Mouse (Mus musculus) olfactory bulb, adult 2 months (tissue): Measurements from ENCODE around the gene Sh3pxd2a. TPM values are rescaled to one million over a fixed set of nuclear protein-coding genes. Genes with fewer than 3 reads are reported as not detected.

Experiments used
- H3K27ac ChIP-seq: fragments of 200-500 bp; 2 replicates; pipeline ENCODE4 v1.5.1; 2012; ENCODE audit warnings: low read depth, low read length; ENCODE audit not compliant: insufficient read depth
- H3K4me1 ChIP-seq: fragments of 200-500 bp; 2 replicates; pipeline ENCODE4 v1.6.1; 2012; ENCODE audit warnings: low read length; ENCODE audit not compliant: control insufficient read depth, insufficient read depth
- H3K4me3 ChIP-seq: fragments of 200-500 bp; 2 replicates; pipeline ENCODE4 v1.5.1; 2012; ENCODE audit warnings: mild to moderate bottlenecking, low read depth, low read length, moderate library complexity; ENCODE audit not compliant: insufficient read depth
- CTCF ChIP-seq: fragments of 200-500 bp; IDR thresholded peaks from 2 replicates; pipeline ENCODE4 v1.5.1; 2012; ENCODE audit warnings: low read depth, mild to moderate bottlenecking, low read length, moderate library complexity; ENCODE audit not compliant: insufficient read depth
- POLR2A ChIP-seq: fragments of 200-500 bp; IDR thresholded peaks from 2 replicates; pipeline ENCODE4 v1.6.1; 2012; ENCODE audit warnings: mild to moderate bottlenecking, low read depth, low read length, moderate library complexity; ENCODE audit not compliant: insufficient read depth
- WGBS: fragments of 180-500 bp; shearing (Covaris S2); methylation state at CpG from one replicate; pipeline ENCODE4 v1.1.7; 2018; 5-methylcytosine and 5-hydroxymethylcytosine counted together
- polyA plus RNA-seq: library from polyadenylated mRNA; stranded (reverse); fragments of >200 nt; gene quantifications from 2 replicates; pipeline ENCODE4 v1.2.4, GENCODE M21; 2012; ENCODE audit warnings: low replicate concordance; ENCODE audit not compliant: missing spikeins, insufficient read depth, insufficient read length

The Sh3pxd2a gene
- polyA plus RNA-seq, 1 experiment, result not detected

DNA sequence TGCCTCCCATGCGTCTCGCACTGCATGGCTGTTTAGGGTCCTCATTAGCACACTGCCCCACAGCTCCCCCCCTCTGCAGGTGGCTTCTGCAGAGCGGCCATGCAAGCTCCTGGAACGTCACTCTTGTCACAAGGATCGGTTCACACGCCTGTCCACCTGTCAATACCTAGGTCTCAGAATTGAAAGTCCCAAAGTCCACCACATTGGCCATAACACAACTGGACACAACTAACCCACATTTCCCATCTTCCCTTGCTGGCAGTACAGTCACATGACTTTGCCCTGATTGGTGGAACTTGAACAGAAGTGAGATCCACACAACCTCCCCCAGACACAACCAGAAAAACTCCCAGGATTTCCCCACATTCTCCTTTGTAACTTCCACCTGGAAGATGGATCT is 53.9 kb downstream of the Sh3pxd2a start:
- WGBS, result 96% methylated on average over 6 of the region's 6 CpGs
- no peak overlapping the region for H3K27ac ChIP-seq
- TF ChIP-seq CTCF (no peak), POLR2A (no peak)

DNA sequence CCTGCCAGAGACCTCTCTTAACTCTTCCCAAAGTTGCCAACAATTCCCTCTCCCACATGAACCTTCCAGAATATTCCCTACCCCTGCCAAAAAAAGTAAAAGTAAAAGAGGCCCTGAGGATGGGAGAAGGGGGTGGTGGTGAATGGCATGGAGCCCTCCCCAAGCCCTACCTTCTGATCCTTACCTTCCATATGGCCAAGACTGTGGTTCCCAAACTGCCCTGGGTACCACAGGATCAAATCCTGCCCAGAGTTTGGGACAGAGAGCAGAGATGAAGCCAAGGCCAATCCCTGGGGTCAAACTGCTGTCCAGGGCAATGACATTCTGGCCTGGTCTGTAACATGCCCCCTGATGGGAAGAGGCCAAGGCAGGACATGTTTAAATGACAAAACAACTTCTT is 55.1 kb downstream of the Sh3pxd2a start:
- no peak overlapping the region for H3K27ac ChIP-seq
- no peak overlapping the region for H3K4me3 ChIP-seq
- H3K4me1 ChIP-seq, result peaks cover 8% of the 10 kb centered on the region; the same call in 1 of the 2 replicates
- TF ChIP-seq POLR2A (no peak), CTCF (no peak)

More for the DNA sequence above, 53.9 kb downstream of the Sh3pxd2a start:
- Histone ChIP-seq H3K4me3 (no peak overlapping the region), H3K4me1 (peaks cover 10% of the 10 kb centered on the region; the same call in 1 of the 2 replicates)

DNA sequence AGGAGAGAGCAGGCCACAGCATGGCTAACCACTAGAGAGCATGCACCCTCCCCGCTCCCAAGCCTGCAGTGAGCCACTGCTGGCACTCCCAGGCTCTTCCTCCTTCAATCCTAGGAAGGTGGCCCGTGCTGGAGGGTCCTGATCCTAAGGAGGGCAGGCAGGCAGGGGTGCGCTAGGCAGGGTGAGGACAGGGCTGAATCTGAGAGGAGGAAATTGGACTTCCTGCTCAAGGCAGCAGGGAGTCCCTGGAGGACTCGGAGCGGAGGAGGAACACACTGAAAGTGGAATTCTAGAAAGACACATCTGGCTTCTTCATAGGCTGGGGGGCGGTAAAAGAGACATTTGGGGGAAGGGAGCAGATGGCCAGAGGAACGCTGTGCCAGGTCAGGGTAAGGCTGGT is 55.5 kb downstream of the Sh3pxd2a start:
- TF ChIP-seq CTCF, result no peak
- TF ChIP-seq POLR2A, result no peak
- no peak overlapping the region for H3K27ac ChIP-seq
- WGBS, result 76% methylated on average over 7 of the region's 7 CpGs
- H3K4me1 ChIP-seq, result peaks cover 6% of the 10 kb centered on the region; the same call in 1 of the 2 replicates
- no peak overlapping the region for H3K4me3 ChIP-seq

DNA sequence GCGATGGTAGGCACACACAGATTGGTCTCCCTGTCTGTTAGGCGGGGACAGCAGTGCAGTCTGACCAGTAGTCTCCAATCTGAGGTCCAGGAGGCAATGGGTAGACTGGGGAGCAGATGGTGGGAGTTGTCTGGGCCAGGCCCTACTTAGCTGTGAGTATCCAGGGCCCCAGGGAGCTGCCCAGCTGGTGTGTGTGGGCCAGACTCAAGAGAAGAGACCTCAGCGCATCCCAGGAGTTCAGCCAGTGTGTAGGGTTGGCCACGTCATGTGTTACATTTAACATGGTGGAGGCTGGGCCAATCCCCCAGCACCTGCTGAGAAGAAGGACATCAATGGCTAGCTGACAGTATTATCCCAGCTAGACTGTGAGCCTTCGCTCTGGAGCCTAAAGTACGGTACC is 56.9 kb downstream of the Sh3pxd2a start:
- WGBS, result 96% methylated on average over 6 of the region's 6 CpGs
- H3K27ac ChIP-seq, result no peak overlapping the region
- peaks cover 6% of the 10 kb centered on the region; the same call in 1 of the 2 replicates for H3K4me1 ChIP-seq
- TF ChIP-seq POLR2A (no peak), CTCF (no peak)
- H3K4me3 ChIP-seq, result no peak overlapping the region

DNA sequence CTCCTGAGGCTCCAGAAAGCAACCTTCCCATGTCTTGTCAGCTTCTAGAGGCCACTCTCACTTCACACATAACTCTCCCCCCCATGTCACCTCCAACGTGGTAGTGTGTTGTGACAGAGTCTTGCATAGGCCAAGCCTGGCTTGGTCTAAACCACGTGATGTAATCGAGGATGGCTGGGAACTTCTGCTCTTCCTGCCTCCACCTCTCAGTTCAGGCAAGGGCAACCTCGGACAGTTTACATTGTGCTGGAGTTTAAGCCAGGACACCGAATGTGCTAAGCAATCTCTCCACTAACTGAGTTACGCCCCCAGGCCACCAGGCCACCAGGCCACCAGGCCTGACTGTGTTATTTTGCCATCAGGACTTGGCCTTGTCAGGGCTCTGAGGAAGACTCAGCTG is 57.7 kb downstream of the Sh3pxd2a start:
- Histone ChIP-seq H3K27ac (no peak overlapping the region), H3K4me1 (peaks cover 6% of the 10 kb centered on the region; the same call in 1 of the 2 replicates), H3K4me3 (no peak overlapping the region)
- TF ChIP-seq CTCF (no peak), POLR2A (no peak)
- 89% methylated on average over 6 of the region's 6 CpGs for WGBS

DNA sequence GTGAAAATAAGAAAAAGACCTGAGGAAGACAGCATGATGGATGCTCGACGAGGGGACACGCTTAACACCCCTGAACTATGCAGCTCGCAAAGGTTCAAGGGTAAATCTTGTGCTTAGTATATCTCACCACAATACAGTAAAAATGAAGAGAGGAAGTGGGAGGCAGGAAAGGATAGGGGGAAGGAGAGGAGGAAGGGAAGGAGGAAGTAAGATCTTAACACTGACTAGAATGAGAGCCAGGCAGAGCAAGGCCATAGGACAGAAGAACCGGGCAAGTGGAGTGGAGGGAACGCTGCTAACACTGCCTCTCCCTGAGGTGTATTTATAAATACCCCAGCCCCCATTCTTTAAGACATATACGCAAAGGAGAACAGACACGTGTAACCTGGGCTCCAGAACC is 58.7 kb downstream of the Sh3pxd2a start:
- H3K4me3 ChIP-seq, result no peak overlapping the region
- peaks cover 6% of the 10 kb centered on the region; the same call in 1 of the 2 replicates for H3K4me1 ChIP-seq
- 93% methylated on average over 8 of the region's 8 CpGs for WGBS
- TF ChIP-seq CTCF (no peak), POLR2A (no peak)
- H3K27ac ChIP-seq, result no peak overlapping the region

DNA sequence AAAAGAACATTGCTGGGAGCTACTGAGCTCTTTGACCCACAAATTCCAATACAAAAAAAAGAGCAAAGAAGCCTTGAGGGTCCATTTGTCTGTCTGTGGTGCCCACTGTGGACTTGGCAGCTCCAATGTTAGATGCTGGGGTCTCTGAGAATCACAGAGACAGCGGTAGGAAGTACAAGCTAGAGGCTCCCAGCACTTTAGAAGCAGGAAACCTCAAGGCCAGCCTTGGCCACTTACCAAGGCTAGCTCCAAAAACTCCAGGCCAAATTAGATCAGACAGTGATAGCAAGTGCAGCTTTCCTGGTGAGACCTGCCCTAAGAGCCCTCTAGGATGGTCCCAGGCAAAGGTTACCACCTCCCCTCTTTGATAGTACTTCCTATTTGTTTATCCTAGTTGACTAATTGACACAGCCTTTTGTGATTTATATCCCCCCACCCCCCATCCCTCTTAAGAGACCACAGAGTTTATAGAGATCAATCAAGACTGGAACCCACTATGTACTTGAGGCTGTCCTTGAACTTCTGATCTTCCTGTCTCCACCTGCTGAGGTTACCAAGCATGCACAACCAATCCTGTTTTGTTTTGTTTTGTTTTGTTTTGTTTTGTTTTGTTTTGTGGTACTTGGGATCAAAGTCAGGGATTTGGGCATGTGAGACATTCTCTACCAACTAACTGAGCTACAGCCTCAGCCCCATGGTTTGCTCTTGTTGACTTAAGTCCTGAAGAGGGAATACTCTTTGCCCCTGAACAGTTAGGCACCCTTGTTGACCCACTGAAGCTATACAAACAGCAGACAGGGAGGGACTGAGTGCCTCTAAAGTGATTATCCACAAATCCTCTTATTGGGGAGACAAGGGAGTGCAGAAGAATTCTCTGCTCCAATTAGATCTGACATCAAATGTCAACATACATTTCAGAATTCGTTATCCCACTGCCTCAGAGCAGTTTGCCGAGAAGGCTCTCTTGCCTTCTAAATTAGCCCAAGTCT is 60.5 kb downstream of the Sh3pxd2a start:
- H3K27ac ChIP-seq, result no peak overlapping the region
- TF ChIP-seq CTCF (no peak), POLR2A (no peak)
- peaks cover 3% of the 10 kb centered on the region; the same call in 1 of the 2 replicates for H3K4me1 ChIP-seq
- H3K4me3 ChIP-seq, result no peak overlapping the region
- WGBS, result 92% methylated on average over 3 of the region's 3 CpGs

DNA sequence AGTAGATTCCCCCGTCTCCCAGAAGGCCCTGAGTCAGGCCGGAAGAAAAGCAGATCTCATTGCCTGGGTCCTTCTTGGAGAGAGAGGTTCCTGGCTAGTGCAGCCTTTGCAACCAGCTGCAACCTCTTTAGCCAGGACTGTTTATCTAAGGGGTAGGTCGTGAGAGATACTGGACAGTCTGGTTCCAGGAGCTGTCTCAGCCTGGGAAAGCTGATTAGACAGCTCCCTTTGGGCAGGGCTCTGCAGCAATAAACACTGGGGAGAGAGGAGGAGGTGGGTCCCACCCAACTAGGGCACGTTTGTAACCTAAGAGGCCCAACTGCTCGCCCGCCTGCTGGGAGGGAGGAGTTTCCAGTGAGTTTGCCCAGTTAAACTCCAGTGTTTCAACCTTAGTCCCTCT is 61.2 kb downstream of the Sh3pxd2a start:
- TF ChIP-seq POLR2A (no peak), CTCF (no peak)
- 76% methylated on average over 6 of the region's 6 CpGs for WGBS
- H3K4me1 ChIP-seq, result no peaks in the 10 kb centered on the region
- no peak overlapping the region for H3K4me3 ChIP-seq
- H3K27ac ChIP-seq, result no peak overlapping the region

DNA sequence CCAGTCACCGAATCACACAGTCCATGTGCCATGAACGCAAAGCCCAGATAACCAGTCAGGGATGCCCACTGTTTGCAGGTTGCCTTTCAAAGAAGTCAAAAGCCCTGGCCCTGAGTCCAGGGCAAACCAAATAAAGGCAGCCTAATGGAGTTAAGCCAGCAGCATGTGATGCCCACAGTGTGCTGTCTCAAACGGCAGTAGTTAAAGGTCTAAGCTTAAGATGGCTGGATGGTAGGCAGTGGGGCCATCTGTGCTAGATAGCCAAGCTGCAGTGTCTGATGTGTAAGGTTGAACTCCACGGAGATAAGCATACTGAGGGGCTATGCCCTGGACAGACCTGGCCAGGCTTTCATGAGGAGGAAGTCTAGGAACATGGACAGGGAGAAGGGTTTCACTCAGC is 61.7 kb downstream of the Sh3pxd2a start:
- WGBS, result 86% methylated on average over 4 of the region's 4 CpGs
- Histone ChIP-seq H3K27ac (no peak overlapping the region), H3K4me3 (no peak overlapping the region), H3K4me1 (no peaks in the 10 kb centered on the region)
- TF ChIP-seq POLR2A, result no peak
- TF ChIP-seq CTCF, result no peak
